Mouse (Mus musculus) lung, postnatal 0 days (tissue): Measurements from ENCODE around the gene Cdkl3. TPM values are rescaled to one million over a fixed set of nuclear protein-coding genes. Genes with fewer than 3 reads are reported as not detected.
A peak's percentile ranks its signal among the peaks of the same experiment; 100 is the strongest.

Experiments
- ATAC-seq: fragments of 200-750 bp; cut with Nextera tagmentation; 2 replicates; pipeline ENCODE4 v1.8.0; 2017; ENCODE audit warnings: moderate library complexity
- DNase-seq: peaks from one replicate; pipeline ENCODE4 v3.0.0-alpha.2; 2016; ENCODE audit warnings: low spot score
- H3K27ac ChIP-seq: fragments of 300-500 bp; sonication (generic); 2 replicates; pipeline ENCODE4 v1.5.1; 2014; ENCODE audit warnings: antibody characterized with exemption, mild to moderate bottlenecking, low read length, mixed read lengths
- H3K27me3 ChIP-seq: fragments of 300-500 bp; sonication (generic); replicated peaks from 2 replicates; pipeline ENCODE4 v1.6.1; 2014; ENCODE audit warnings: low read length, mixed read lengths; ENCODE audit not compliant: insufficient read depth
- H3K36me3 ChIP-seq: fragments of 300-500 bp; sonication (generic); 2 replicates; pipeline ENCODE4 v1.6.1; 2014; ENCODE audit warnings: low read length, mixed read lengths; ENCODE audit not compliant: insufficient read depth
- H3K4me1 ChIP-seq: fragments of 300-500 bp; sonication (generic); 2 replicates; pipeline ENCODE4 v1.6.1; 2014; ENCODE audit warnings: antibody characterized with exemption, low read depth, low read length, mixed read lengths; ENCODE audit not compliant: insufficient read depth
- H3K4me2 ChIP-seq: fragments of 300-500 bp; sonication (generic); replicated peaks from 2 replicates; pipeline ENCODE4 v1.6.1; 2014; ENCODE audit warnings: low read depth, mild to moderate bottlenecking, low read length, moderate library complexity, mixed read lengths
- H3K4me3 ChIP-seq: fragments of 300-500 bp; sonication (generic); 2 replicates; pipeline ENCODE4 v1.5.1; 2014; ENCODE audit warnings: low read depth, low read length
- H3K9ac ChIP-seq: fragments of 300-500 bp; sonication (generic); replicated peaks from 2 replicates; pipeline ENCODE4 v1.6.1; 2014; ENCODE audit warnings: low read depth, mild to moderate bottlenecking
- H3K9me3 ChIP-seq: fragments of 300-500 bp; sonication (generic); 2 replicates; pipeline ENCODE4 v1.6.1; 2016; ENCODE audit warnings: low read length, mixed read lengths
- CTCF ChIP-seq: IDR thresholded peaks from 2 replicates; pipeline ENCODE4 v1.5.1; 2016; ENCODE audit warnings: antibody characterized with exemption, mild to moderate bottlenecking
- EP300 ChIP-seq: IDR thresholded peaks from 2 replicates; pipeline ENCODE4 v1.6.1; 2016; ENCODE audit warnings: antibody characterized with exemption, mild to moderate bottlenecking, control low read depth
- WGBS: fragments of 180-500 bp; shearing (Covaris S2); extraction: QIAGEN DNeasy Blood & Tissue Kit; methylation state at CpG from one replicate; pipeline ENCODE4 v1.1.7; 2014; 5-methylcytosine and 5-hydroxymethylcytosine counted together
- microRNA-seq: library from miRNA; unstranded; fragments of <30 nt; microRNA quantifications from one replicate; pipeline ENCODE4, GENCODE M21; 2016
- polyA plus RNA-seq: library from polyadenylated mRNA; unstranded; fragments of >200 nt; fragmentation: Nextera tagmentation; extraction: Ambion mirVana; gene quantifications from 2 replicates; pipeline ENCODE4 v1.2.1, GENCODE M21; 2015

The Cdkl3 gene
- polyA plus RNA-seq, 1 experiment from 2014 or later: 6.1 TPM

GRCm38 (mm10) chr11:52128316-52129061, 124.5 kb downstream of the Cdkl3 start:
- Histone ChIP-seq H3K9ac (no peak overlapping the region), H3K4me3 (no peak overlapping the region), H3K4me2 (no peak overlapping the region), H3K9me3 (no peaks in the 10 kb centered on the region), H3K27ac (0 out of 2 replicates have a peak overlapping the region, but pooled peaks have one; percentile 52), H3K4me1 (no peaks in the 10 kb centered on the region), H3K27me3 (no peaks in the 10 kb centered on the region), H3K36me3 (no peaks in the 10 kb centered on the region; the same call in 1 of the 2 replicates)
- 67% methylated on average over 5 of the region's 5 CpGs for WGBS
- TF ChIP-seq CTCF (no peak), EP300 (no peak)
- ATAC-seq (no peak), DNase-seq (no peak)

- ATAC-seq (no peak; the same call in 1 of the 2 replicates), DNase-seq (no peak)
- H3K4me3 ChIP-seq: no peak overlapping the region
- H3K27me3 ChIP-seq: no peaks in the 10 kb centered on the region
- H3K4me2 ChIP-seq: no peak overlapping the region
- 21% methylated on average over 3 of the region's 3 CpGs for WGBS
- no peaks in the 10 kb centered on the region for H3K9me3 ChIP-seq
- no peak for TF ChIP-seq EP300
- peak; percentile 57 for TF ChIP-seq CTCF
- H3K36me3 ChIP-seq: no peaks in the 10 kb centered on the region; the same call in 1 of the 2 replicates
- H3K27ac ChIP-seq: peak overlapping the region; percentile 52; the same call in 1 of the 2 replicates
- no peak overlapping the region for H3K9ac ChIP-seq
- no peaks in the 10 kb centered on the region for H3K4me1 ChIP-seq
Observed at GRCm38 (mm10) chr11:52129171-52129570, 125.2 kb downstream of the Cdkl3 start.

DNA sequence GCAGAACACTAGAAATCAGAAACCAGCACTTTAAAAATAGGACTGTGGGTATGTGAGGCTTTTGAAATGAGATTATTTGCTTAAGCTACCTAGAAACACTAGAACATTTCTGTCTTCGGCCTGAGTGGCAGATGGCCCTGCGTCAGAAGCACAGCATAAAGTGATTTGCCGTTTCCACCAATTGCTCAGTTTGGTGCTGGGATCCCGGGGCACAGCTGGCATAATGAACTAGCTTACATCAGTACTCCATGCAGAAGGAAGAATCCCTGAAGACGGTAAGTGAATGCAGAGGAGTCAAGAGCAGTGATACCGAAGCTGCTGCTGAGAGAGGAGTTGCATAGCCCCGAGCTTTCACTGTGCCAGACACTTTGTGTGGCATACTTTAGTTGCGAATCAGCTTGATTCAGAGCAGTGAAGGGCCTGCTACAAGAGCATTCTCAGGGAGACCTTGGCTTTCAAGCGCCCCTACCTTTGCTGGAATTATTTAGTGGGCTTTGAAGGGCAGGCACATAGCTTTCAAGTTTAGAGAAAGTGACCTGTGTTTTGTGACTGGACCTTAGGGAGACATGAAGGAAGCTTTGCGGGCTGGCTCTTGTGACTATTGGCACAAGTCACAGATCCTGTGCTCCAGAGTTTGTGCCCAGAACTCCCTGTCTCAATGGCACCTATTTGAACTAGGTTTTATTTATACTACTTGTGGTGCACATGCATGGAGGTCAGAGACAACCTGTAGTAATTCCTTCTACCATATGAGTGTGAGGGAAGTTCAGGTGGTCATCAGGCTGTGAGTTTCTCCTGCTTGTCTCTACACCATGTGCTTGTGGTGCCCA, 125.8 kb downstream of the Cdkl3 start:
- no peaks in the 10 kb centered on the region for H3K27me3 ChIP-seq
- ATAC-seq (peak; percentile 82), DNase-seq (peak; percentile 73)
- H3K4me2 ChIP-seq: peak overlapping the region; percentile 35
- H3K4me3 ChIP-seq: no peak overlapping the region
- H3K9ac ChIP-seq: no peak overlapping the region
- no peak for TF ChIP-seq CTCF
- TF ChIP-seq EP300: no peak
- H3K4me1 ChIP-seq: no peaks in the 10 kb centered on the region
- H3K36me3 ChIP-seq: no peaks in the 10 kb centered on the region
- peak overlapping the region; percentile 52 for H3K27ac ChIP-seq
- 48% methylated on average over 10 of the region's 10 CpGs for WGBS
- H3K9me3 ChIP-seq: no peaks in the 10 kb centered on the region

- DNase-seq (no peak), ATAC-seq (no peak)
- Histone ChIP-seq H3K9ac (no peak overlapping the region), H3K4me2 (no peak overlapping the region), H3K27ac (peak overlapping the region; percentile 52; the same call in 1 of the 2 replicates), H3K27me3 (no peaks in the 10 kb centered on the region), H3K4me1 (no peaks in the 10 kb centered on the region), H3K9me3 (no peaks in the 10 kb centered on the region), H3K36me3 (no peaks in the 10 kb centered on the region), H3K4me3 (no peak overlapping the region)
- TF ChIP-seq EP300: no peak
- TF ChIP-seq CTCF: peak; percentile 56
- 76% methylated on average over 7 of the region's 7 CpGs for WGBS
Observed at GRCm38 (mm10) chr11:52130451-52131068, 126.5 kb downstream of the Cdkl3 start.

Small RNA genes within 50 kb of the gene (microRNA-seq; reads per million reads assigned to microRNA genes)
- gene Gm24157 (not detected), gene Mir3061 (8.8 reads per million, percentile 21 among the genes with 10 or more reads in this experiment)

Other genes with a start within 250 kb of the Cdkl3 start
- gene Sec24a, start 240.6 kb upstream of the Cdkl3 start, polyA plus RNA-seq: 10.3 and 10.5 TPM in 2 replicates
- 121 and 125 TPM in 2 replicates for gene Sar1b, start 240.5 kb upstream of the Cdkl3 start, polyA plus RNA-seq
- gene Jade2, start 146.6 kb upstream of the Cdkl3 start, polyA plus RNA-seq: 3.1 and 3.9 TPM in 2 replicates
- 55.9 and 56.9 TPM in 2 replicates for gene Cdkn2aipnl, start 36.6 kb upstream of the Cdkl3 start, polyA plus RNA-seq
- 276 and 280 TPM in 2 replicates for gene Ube2b, start 3.5 kb upstream of the Cdkl3 start, polyA plus RNA-seq
- 42.1 and 44.8 TPM in 2 replicates for gene Ppp2ca, start 94.5 kb downstream of the Cdkl3 start, polyA plus RNA-seq
- not detected in 2 replicates for gene Olfr1373, start 141.3 kb downstream of the Cdkl3 start, polyA plus RNA-seq
- not detected in 2 replicates for gene Olfr1371, start 209.8 kb downstream of the Cdkl3 start, polyA plus RNA-seq
- gene Skp1a, start 227.8 kb downstream of the Cdkl3 start, polyA plus RNA-seq: 552 and 571 TPM in 2 replicates